Mouse (Mus musculus): ENCODE measurements at regions not wholly inside any gene's neighbourhood (a gene's known extent, or its start where the extent isn't known, plus 50 kb on each side); places are given as distances from the start of the nearest gene placed in this dataset.

DNA sequence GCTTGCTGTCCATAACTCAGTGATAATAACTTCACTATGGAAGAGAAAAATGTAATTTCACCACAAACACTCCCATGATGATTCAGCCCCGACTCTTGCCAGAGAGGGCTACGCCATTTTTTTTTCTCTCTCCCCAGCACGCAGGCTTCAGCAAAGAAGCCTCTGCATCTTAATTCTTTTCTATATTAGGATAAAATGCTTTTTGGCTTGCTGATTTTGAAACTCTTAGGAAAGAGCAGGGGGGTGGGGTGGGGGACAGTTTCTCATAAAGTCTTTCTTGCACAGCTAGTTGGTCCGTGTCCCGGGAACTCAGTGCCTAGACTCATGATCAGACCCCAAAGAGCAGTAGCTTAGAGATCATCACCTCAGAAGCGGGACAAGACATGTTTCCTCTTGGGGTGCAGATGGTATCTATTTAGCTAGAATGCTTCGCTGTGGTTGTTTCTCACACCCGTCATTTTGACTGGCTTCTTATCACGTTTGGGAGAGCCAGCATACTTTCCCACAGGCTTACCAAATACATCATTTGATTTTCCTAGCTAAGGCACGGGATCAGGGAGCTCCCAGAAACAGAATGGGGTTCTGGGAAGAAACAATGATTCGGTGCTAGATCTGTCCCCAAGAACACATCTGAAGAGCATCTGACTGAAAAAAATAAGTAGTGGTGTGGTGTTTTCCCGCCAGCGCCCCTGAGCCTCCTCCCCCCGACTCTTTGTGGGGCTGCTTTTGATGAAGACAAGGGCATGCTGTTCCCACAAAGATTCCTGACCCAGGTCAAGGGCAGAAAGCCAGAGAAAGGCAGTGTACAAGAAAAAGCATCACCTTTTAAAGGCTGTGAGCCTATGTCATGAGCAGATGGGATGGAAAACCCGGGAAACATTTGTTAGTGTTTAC, 483.6 kb upstream of the Id4 start:
- Histone ChIP-seq H3K9ac (ENCODE audit: low read depth, low read length) (no peak overlapping the region), H3K27ac (ENCODE audit: low read depth, low read length) (no peak overlapping the region), H3K27me3 (replicated peaks; ENCODE audit: control insufficient read depth, insufficient read depth, low read length) (no peaks in the 10 kb centered on the region), H3K9me3 (ENCODE audit: control insufficient read depth, low read length) (no peaks in the 10 kb centered on the region), H3K4me2 (no peak overlapping the region), H3K36me3 (ENCODE audit: control insufficient read depth, insufficient read depth, low read length) (no peaks in the 10 kb centered on the region), H3K4me1 (replicated peaks; ENCODE audit: control insufficient read depth, insufficient read depth, low read length) (no peaks in the 10 kb centered on the region), H3K4me3 (ENCODE audit: low read depth, low read length) (no peak overlapping the region)
- 61% methylated on average over 15 of the region's 15 CpGs for WGBS
- ATAC-seq (replicated peaks; ENCODE audit: low FRiP score) (no peak), DNase-seq (ENCODE audit: low spot score) (no peak)

GRCm38 (mm10) chr13:47778218-47779009, 482.6 kb upstream of the Id4 start:
- H3K27ac ChIP-seq (ENCODE audit: low read depth, low read length) = no peak overlapping the region
- DNase-seq (ENCODE audit: low spot score) (no peak), ATAC-seq (replicated peaks; ENCODE audit: low FRiP score) (no peak)
- no peaks in the 10 kb centered on the region for H3K4me1 ChIP-seq (replicated peaks; ENCODE audit: control insufficient read depth, insufficient read depth, low read length)
- H3K9me3 ChIP-seq (ENCODE audit: control insufficient read depth, low read length) = no peaks in the 10 kb centered on the region
- H3K36me3 ChIP-seq (ENCODE audit: control insufficient read depth, insufficient read depth, low read length) = no peaks in the 10 kb centered on the region
- no peak overlapping the region for H3K4me3 ChIP-seq (ENCODE audit: low read depth, low read length)
- H3K27me3 ChIP-seq (replicated peaks; ENCODE audit: control insufficient read depth, insufficient read depth, low read length) = no peaks in the 10 kb centered on the region
- H3K4me2 ChIP-seq = no peak overlapping the region
- 79% methylated on average over 12 of the region's 14 CpGs for WGBS
- no peak overlapping the region for H3K9ac ChIP-seq (ENCODE audit: low read depth, low read length)

GRCm38 (mm10) chr13:47784406-47784805, 476.6 kb upstream of the Id4 start:
- no peak overlapping the region for H3K4me2 ChIP-seq
- no peak for ATAC-seq (replicated peaks; ENCODE audit: low FRiP score)
- H3K27ac ChIP-seq (ENCODE audit: low read depth, low read length) = no peak overlapping the region
- DNase-seq (ENCODE audit: low spot score) = no peak
- H3K9ac ChIP-seq (ENCODE audit: low read depth, low read length) = no peak overlapping the region
- H3K9me3 ChIP-seq (ENCODE audit: control insufficient read depth, low read length) = no peaks in the 10 kb centered on the region; the same call in 1 of the 2 replicates
- 86% methylated on average over 3 of the region's 3 CpGs for WGBS
- H3K27me3 ChIP-seq (replicated peaks; ENCODE audit: control insufficient read depth, insufficient read depth, low read length) = no peaks in the 10 kb centered on the region
- no peaks in the 10 kb centered on the region for H3K36me3 ChIP-seq (ENCODE audit: control insufficient read depth, insufficient read depth, low read length)
- no peak overlapping the region for H3K4me3 ChIP-seq (ENCODE audit: low read depth, low read length)
- no peaks in the 10 kb centered on the region for H3K4me1 ChIP-seq (replicated peaks; ENCODE audit: control insufficient read depth, insufficient read depth, low read length)

DNA sequence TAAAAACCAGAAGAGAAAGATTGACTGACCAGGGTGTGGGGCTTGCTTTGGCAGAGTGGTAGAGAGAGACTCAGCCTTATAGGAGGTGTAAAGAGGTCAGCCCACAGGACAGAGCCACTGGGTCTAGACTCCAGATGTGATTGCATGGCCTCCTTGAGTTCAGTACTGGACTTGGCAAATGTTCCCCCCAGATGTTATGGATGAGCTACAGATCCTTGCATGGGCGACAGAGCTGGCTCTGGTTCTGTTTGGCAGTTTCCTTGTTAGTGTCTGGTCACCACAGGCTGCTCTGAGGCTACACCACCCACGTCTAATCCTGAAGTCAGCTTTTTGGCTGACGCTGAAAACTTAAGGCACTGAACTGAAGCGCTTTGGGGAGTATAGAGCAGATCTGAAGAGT, 463.2 kb upstream of the Id4 start:
- Histone ChIP-seq H3K9ac (ENCODE audit: low read depth, low read length) (no peak overlapping the region), H3K27me3 (replicated peaks; ENCODE audit: control insufficient read depth, insufficient read depth, low read length) (no peaks in the 10 kb centered on the region), H3K9me3 (ENCODE audit: control insufficient read depth, low read length) (no peaks in the 10 kb centered on the region), H3K4me3 (ENCODE audit: low read depth, low read length) (no peak overlapping the region), H3K36me3 (ENCODE audit: control insufficient read depth, insufficient read depth, low read length) (no peaks in the 10 kb centered on the region), H3K4me2 (no peak overlapping the region), H3K27ac (ENCODE audit: low read depth, low read length) (no peak overlapping the region), H3K4me1 (replicated peaks; ENCODE audit: control insufficient read depth, insufficient read depth, low read length) (no peaks in the 10 kb centered on the region)
- WGBS = 67% methylated on average over 4 of the region's 4 CpGs
- DNase-seq (ENCODE audit: low spot score) (no peak), ATAC-seq (replicated peaks; ENCODE audit: low FRiP score) (no peak)

GRCm38 (mm10) chr13:47811711-47812415, 449.2 kb upstream of the Id4 start:
- Histone ChIP-seq H3K36me3 (ENCODE audit: control insufficient read depth, insufficient read depth, low read length) (no peaks in the 10 kb centered on the region), H3K27ac (ENCODE audit: low read depth, low read length) (no peak overlapping the region), H3K27me3 (replicated peaks; ENCODE audit: control insufficient read depth, insufficient read depth, low read length) (no peaks in the 10 kb centered on the region), H3K9me3 (ENCODE audit: control insufficient read depth, low read length) (no peaks in the 10 kb centered on the region), H3K4me1 (replicated peaks; ENCODE audit: control insufficient read depth, insufficient read depth, low read length) (no peaks in the 10 kb centered on the region), H3K4me2 (no peak overlapping the region), H3K9ac (ENCODE audit: low read depth, low read length) (no peak overlapping the region), H3K4me3 (ENCODE audit: low read depth, low read length) (no peak overlapping the region)
- WGBS = 82% methylated on average over 6 of the region's 6 CpGs
- DNase-seq (ENCODE audit: low spot score) (no peak), ATAC-seq (replicated peaks; ENCODE audit: low FRiP score) (no peak)

- Histone ChIP-seq H3K9ac (ENCODE audit: low read depth, low read length) (no peak overlapping the region), H3K36me3 (ENCODE audit: control insufficient read depth, insufficient read depth, low read length) (no peaks in the 10 kb centered on the region), H3K27ac (ENCODE audit: low read depth, low read length) (no peak overlapping the region), H3K4me2 (no peak overlapping the region), H3K4me1 (replicated peaks; ENCODE audit: control insufficient read depth, insufficient read depth, low read length) (no peaks in the 10 kb centered on the region), H3K4me3 (ENCODE audit: low read depth, low read length) (no peak overlapping the region), H3K9me3 (ENCODE audit: control insufficient read depth, low read length) (no peaks in the 10 kb centered on the region), H3K27me3 (replicated peaks; ENCODE audit: control insufficient read depth, insufficient read depth, low read length) (no peaks in the 10 kb centered on the region)
- ATAC-seq (replicated peaks; ENCODE audit: low FRiP score) (no peak), DNase-seq (ENCODE audit: low spot score) (no peak)
- 63% methylated on average over 9 of the region's 9 CpGs for WGBS
Measured at GRCm38 (mm10) chr13:47818924-47819564, 442.0 kb upstream of the Id4 start.

DNA sequence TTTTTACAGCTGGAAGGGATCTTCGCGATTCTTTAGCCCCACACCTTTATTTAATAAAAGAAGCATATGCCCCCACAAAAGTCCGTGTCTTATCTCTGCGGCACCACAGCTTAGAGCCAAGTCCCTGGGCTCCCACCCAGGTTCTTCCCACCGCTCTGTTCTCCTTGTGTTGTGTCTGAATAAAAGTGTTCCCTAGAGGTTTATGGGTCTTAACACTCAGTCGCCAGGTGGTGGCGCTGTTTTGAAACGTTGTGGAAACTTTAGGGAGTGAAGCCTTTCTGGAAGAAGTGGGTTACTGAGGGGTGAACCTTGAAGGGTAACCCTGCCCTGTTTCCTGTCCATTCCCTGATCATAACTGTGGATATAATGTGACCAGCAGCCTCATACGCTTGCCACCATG, 424.5 kb upstream of the Id4 start:
- no peaks in the 10 kb centered on the region for H3K4me1 ChIP-seq (replicated peaks; ENCODE audit: control insufficient read depth, insufficient read depth, low read length)

DNA sequence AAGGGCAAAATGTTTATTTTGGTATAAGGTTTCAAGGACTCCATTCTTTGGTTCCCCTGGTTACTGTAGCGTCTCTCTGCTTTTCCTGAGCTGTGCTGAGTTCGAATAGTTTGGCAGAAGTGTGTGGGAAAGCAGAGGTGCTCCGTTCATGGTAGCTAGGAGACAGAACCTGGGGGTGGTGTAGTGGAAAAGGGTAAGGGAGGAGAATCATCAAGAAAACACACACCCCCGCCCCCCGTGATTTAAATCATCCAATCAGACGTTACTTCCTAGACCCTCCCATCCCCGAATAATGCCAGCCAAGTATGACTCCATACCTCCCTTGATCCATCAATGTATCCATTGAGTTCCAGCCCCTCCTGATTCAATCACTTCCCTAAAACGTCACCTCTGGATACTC, 418.6 kb upstream of the Id4 start:
- no peaks in the 10 kb centered on the region for H3K36me3 ChIP-seq (ENCODE audit: control insufficient read depth, insufficient read depth, low read length)
- no peak overlapping the region for H3K4me3 ChIP-seq (ENCODE audit: low read depth, low read length)
- no peak overlapping the region for H3K4me2 ChIP-seq
- WGBS = 74% methylated on average over 8 of the region's 8 CpGs
- ATAC-seq (replicated peaks; ENCODE audit: low FRiP score) (no peak), DNase-seq (ENCODE audit: low spot score) (no peak)
- no peak overlapping the region for H3K27ac ChIP-seq (ENCODE audit: low read depth, low read length)
- no peak overlapping the region for H3K9ac ChIP-seq (ENCODE audit: low read depth, low read length)
- no peaks in the 10 kb centered on the region for H3K4me1 ChIP-seq (replicated peaks; ENCODE audit: control insufficient read depth, insufficient read depth, low read length)
- H3K9me3 ChIP-seq (ENCODE audit: control insufficient read depth, low read length) = peaks cover 3% of the 10 kb centered on the region; the same call in 1 of the 2 replicates
- H3K27me3 ChIP-seq (replicated peaks; ENCODE audit: control insufficient read depth, insufficient read depth, low read length) = no peaks in the 10 kb centered on the region

More for the DNA sequence above, 424.5 kb upstream of the Id4 start:
- no peak for DNase-seq (ENCODE audit: low spot score)
- Histone ChIP-seq H3K27ac (ENCODE audit: low read depth, low read length) (no peak overlapping the region), H3K9me3 (ENCODE audit: control insufficient read depth, low read length) (no peaks in the 10 kb centered on the region), H3K27me3 (replicated peaks; ENCODE audit: control insufficient read depth, insufficient read depth, low read length) (no peaks in the 10 kb centered on the region), H3K4me2 (no peak overlapping the region), H3K36me3 (ENCODE audit: control insufficient read depth, insufficient read depth, low read length) (no peaks in the 10 kb centered on the region), H3K4me3 (ENCODE audit: low read depth, low read length) (no peak overlapping the region), H3K9ac (ENCODE audit: low read depth, low read length) (no peak overlapping the region)
- WGBS = 39% methylated on average over 9 of the region's 9 CpGs
- no peak for ATAC-seq (replicated peaks; ENCODE audit: low FRiP score)

Data from liver, embryonic 11.5 days (tissue).